Mouse (Mus musculus) lung, adult 2 months (tissue): ENCODE data around the gene Hip1r. TPM values are rescaled to one million over a fixed set of nuclear protein-coding genes. Genes with fewer than 3 reads are reported as not detected.

ENCODE experiments used
- DNase-seq: peaks from one replicate; pipeline ENCODE4 v3.0.0; 2022
- H3K4me1 ChIP-seq: fragments of 200-500 bp; 2 replicates; pipeline ENCODE4 v1.6.1; 2011; ENCODE audit warnings: low read length; ENCODE audit not compliant: control insufficient read depth, insufficient read depth
- H3K4me3 ChIP-seq: fragments of 200-500 bp; replicated peaks from 2 replicates; pipeline ENCODE3; 2011; ENCODE audit warnings: low read depth, mild to moderate bottlenecking, control low read depth, low read length; ENCODE audit errors: extremely low read depth
- CTCF ChIP-seq: fragments of 200-500 bp; IDR thresholded peaks from 2 replicates; pipeline ENCODE4 v1.5.1; 2011; ENCODE audit warnings: mild to moderate bottlenecking, low read length, control low read depth; ENCODE audit not compliant: insufficient read depth
- POLR2A ChIP-seq: fragments of 200-500 bp; IDR thresholded peaks from 2 replicates; pipeline ENCODE4 v1.6.1; 2011; ENCODE audit warnings: low read depth, mild to moderate bottlenecking, control low read depth, low read length, borderline replicate concordance; ENCODE audit errors: extremely low read depth
- WGBS: fragments of 180-500 bp; shearing (Covaris S2); methylation state at CpG from one replicate; pipeline ENCODE4 v1.1.7; 2018; 5-methylcytosine and 5-hydroxymethylcytosine counted together
- polyA plus RNA-seq: library from polyadenylated mRNA; depleted of rRNA; stranded (reverse); fragments of >200 nt; gene quantifications from 2 replicates; pipeline ENCODE4 v1.2.3, GENCODE M21; 2012

Gene Hip1r
- polyA plus RNA-seq, 1 experiment = 36.4 TPM

DNA sequence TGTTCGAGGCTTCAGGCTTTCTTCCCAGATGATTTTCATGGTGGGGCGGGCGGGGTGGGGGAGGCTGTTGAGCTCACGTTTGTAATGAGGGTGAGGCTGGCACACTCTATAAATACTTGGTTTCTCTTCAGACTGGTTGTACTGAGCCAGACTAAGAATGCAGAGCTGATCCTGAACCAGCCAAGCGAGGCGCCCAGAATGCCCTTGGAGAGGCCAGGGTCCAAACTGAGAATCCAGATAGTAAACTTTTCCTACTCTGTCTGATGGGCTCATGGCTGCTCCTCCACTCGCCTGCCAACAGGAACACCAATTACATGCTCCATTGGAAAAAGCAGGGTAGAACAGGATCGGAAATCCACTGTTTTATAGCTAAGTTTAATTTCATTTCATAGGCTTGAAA is 4.2 kb upstream of the Hip1r start:
- 76% methylated on average over 8 of the region's 8 CpGs for WGBS
- no peak overlapping the region for H3K4me3 ChIP-seq
- TF ChIP-seq CTCF = no peak
- no peak for TF ChIP-seq POLR2A
- DNase-seq = no peak
- no peaks in the 10 kb centered on the region for H3K4me1 ChIP-seq

DNA sequence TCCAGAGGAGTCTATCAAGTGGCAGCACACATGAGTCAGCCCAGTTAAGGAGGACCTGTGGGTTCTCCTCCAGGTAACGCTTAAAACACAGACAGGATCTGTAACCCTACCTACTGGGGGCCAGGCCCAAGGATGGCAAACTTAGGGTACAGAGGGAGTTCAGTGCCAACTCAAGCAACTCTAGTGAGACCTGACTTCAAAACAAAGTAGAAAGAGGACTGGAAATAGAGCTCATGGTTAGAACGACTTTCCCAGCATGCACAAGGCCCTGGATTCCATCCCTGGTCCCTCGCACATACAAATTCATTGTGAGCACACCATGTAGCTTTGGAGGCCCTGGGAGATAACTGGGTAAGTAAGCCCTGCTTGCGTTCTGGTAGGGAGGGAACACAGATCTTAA is 2.9 kb upstream of the Hip1r start:
- WGBS = 86% methylated on average over 4 of the region's 4 CpGs
- TF ChIP-seq POLR2A (no peak), CTCF (no peak)

DNA sequence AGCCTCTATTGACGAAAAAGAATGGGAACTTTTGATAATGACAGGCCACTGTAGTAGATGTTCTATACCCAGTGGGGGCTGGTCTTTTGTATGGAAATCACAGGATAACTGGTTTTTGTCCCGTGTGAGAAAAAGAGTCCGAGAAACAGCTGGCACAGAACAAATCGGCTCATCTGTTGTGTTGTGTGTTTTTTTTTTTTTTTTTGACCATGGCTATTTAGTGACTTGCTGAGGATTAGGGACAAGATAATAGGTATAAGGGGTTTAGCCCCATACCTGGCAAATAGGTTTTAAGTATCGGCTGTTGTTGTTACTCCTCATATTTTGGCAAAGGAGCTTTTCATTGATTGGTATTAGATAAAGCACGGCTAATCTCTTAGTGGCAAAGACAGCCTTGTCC is 975 bp upstream of the Hip1r start:
- TF ChIP-seq CTCF (no peak), POLR2A (no peak)
- WGBS = 69% methylated on average over 6 of the region's 6 CpGs

More for the DNA sequence above, 2.9 kb upstream of the Hip1r start:
- no peaks in the 10 kb centered on the region for H3K4me1 ChIP-seq
- H3K4me3 ChIP-seq = no peak overlapping the region
- no peak for DNase-seq

DNA sequence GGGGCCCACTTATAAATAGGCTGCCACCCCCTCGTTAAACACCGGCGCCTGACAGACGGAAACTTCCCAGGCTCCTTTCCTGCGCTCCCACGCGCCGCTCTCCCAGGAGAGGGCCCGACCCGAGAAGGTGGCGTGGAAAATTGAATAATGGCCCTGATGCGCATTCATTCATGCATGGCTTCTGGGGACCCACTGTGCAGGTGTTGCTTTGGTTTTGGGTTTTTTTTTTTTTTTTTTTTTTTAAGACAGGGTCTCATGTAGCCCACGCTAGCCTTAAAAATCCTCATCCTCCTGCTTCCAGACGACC is 704 bp downstream of the Hip1r start:
- Histone ChIP-seq H3K4me3 (peak overlapping the region; percentile 81), H3K4me1 (peaks cover 16% of the 10 kb centered on the region)
- DNase-seq = no peak
- no peak for TF ChIP-seq CTCF
- no peak for TF ChIP-seq POLR2A
- WGBS = 1% methylated on average over 14 of the region's 14 CpGs

More for the DNA sequence above, 975 bp upstream of the Hip1r start:
- H3K4me3 ChIP-seq = no peak overlapping the region
- H3K4me1 ChIP-seq = peaks cover 7% of the 10 kb centered on the region
- no peak for DNase-seq

DNA sequence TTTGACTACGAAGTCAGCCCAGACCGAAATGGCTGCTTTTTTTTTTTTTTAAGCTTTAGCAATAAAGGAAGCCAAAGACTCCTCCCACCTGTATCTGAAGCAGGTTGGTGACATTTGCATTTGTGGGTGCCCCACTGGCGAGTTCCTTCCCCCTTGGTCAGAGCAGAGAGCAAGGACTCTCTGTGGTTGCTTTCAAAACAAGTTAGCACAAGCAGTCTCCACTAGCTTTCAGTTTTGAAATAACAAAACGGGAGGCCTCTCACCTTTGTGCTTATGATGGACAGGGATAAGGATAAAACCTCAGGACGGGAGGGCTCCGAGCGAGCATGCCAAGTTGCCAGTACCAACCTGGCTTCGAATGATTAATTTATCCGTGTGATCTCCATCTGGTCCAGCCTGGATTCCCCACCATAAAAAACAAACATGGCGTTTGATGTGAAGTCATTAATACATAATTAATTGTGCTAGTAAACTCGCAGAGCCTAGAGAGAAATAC is 1.2 kb downstream of the Hip1r start:
- TF ChIP-seq CTCF (no peak), POLR2A (no peak)
- peaks cover 22% of the 10 kb centered on the region for H3K4me1 ChIP-seq
- no peak for DNase-seq
- 31% methylated on average over 11 of the region's 11 CpGs for WGBS
- peak overlapping the region; percentile 33 for H3K4me3 ChIP-seq

DNA sequence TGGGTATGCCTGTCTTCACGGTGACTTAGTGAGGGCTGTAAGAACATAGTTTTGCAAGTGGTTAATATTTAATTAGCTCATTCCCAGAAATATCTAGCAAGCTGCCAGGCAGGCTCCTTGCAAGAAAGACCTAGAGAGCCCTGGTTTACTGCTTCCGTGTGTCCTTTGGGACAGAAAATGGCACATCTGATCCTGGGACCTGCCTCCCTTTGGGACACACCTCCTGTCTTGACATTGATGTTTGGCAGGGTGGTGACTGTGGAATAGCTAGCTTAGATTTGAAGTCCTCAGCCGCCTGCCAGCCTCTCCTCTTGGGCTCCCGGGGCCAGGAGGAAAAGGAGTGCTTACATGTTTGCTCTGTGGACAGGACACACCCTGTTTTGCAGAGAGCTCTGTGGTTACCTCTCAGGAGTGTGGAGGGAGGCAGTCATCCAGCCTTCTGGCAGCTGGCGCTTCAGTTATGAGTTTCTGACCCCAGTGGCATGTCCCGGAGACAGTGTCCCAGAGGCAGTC is 2.3 kb downstream of the Hip1r start:
- 29% methylated on average over 6 of the region's 6 CpGs for WGBS
- H3K4me3 ChIP-seq = no peak overlapping the region
- peaks cover 29% of the 10 kb centered on the region for H3K4me1 ChIP-seq
- TF ChIP-seq POLR2A (no peak), CTCF (no peak)
- DNase-seq = peak; percentile 67

DNA sequence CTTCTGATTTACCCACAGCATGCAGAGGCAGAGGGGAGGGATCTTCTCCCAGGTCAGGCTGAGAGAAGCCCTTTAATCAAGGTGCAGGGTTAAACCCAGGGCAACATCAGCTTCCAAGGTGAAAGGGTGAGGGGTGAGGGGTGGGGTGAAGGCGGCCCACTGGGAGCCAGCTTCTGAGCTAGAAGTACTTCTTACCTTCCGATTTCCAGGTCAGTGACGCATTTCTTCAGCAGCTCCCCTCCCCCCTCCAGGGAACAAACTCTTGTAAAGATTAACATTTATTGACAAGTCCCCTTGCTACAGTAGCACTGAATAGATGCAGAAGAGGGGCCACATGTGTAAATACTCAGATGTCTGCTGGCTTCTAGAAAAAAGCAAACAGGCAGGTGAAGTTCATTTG is 3.8 kb downstream of the Hip1r start:
- DNase-seq = peak; percentile 6
- 66% methylated on average over 3 of the region's 3 CpGs for WGBS
- peaks cover 36% of the 10 kb centered on the region for H3K4me1 ChIP-seq
- no peak overlapping the region for H3K4me3 ChIP-seq
- TF ChIP-seq POLR2A (no peak), CTCF (no peak)

DNA sequence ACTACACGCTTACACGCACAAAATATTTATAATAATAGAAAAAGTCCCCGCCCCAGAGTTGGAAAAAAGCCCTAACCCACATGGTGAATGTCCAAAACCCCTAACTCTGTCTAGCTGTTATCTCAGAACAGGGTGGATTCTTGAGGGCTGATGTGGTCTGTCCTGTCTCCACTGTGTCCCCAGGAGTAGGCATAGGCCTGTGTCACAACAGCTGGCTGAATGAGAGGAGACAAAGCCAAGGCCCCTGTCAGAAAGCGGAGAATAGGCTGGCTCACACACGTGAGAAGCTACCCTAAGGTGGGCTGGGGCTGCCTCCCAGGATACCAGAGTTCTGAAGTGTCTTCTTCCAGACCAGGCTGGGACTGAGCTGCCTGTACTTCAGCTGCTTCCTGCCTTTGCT is 4.7 kb downstream of the Hip1r start:
- 40% methylated on average over 5 of the region's 5 CpGs for WGBS
- no peak overlapping the region for H3K4me3 ChIP-seq
- peaks cover 36% of the 10 kb centered on the region for H3K4me1 ChIP-seq
- DNase-seq = peak; percentile 7
- TF ChIP-seq CTCF = no peak
- TF ChIP-seq POLR2A = no peak

DNA sequence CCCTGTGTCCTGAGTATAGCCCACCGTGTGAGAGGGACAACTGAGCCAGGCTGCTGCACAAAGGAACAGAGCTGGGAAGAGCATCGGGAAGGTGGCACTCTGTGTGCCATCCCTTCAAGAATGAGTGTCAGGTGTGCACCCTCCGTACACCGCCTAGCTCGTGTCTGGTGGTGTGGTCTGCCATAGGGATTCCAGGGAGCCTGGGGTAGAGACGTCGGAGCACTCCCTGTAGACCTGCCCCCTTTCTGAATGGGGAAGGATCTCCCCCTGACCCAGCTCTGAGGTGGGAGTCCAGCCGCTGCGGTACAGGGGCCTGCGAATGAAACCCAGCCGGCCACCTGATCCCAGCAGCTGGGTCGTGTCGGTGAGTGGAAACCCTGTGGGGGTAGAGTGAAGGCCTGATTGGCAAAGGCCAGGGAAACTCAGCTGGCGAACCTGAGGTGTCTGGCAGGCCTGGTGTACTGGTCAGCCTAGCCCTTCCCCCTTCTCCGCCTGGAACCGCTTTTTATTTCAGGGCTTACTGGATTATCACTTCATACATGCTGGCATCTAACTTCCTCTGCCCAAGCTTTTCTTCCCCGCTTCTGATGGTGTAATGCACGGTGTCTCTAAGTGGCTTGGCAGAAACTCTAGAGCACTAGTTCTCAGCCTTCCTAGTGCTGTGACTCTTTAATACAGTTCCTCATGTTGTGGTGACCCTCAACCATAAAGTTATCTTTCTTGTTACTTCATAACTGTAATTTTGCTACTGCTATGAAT is 6.0 kb downstream of the Hip1r start:
- WGBS = 65% methylated on average over 18 of the region's 18 CpGs
- TF ChIP-seq CTCF (no peak), POLR2A (no peak)
- DNase-seq = peak; percentile 9
- Histone ChIP-seq H3K4me3 (no peak overlapping the region), H3K4me1 (peaks cover 36% of the 10 kb centered on the region)

DNA sequence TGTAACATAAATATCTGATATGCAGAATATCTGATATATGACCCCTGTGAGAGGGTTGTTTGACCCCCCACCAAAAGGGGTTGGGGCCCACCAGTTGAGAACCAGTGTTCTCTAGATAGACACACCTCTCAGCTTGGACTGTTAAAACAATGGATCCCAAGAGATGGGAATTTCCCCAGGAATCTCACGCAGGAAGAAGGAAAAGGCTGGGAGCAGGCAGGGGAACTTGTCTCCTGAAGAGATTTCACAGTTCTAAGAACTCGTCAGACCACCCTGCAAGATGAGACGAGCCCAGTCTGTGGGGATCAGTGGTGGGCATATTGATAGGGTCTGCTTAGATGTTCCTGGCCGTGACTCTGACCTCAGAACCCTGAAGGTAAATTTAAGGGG is 6.5 kb downstream of the Hip1r start:
- DNase-seq = peak; percentile 4
- Histone ChIP-seq H3K4me1 (peaks cover 36% of the 10 kb centered on the region), H3K4me3 (no peak overlapping the region)
- TF ChIP-seq POLR2A (no peak), CTCF (no peak)
- WGBS = 43% methylated on average over 4 of the region's 4 CpGs
